Mouse (Mus musculus): ENCODE results near the gene Stk35. TPM values are rescaled to one million over a fixed set of nuclear protein-coding genes. Genes with fewer than 3 reads are reported as not detected.

Gene Stk35
- total and polyA plus RNA-seq, 3 experiments: 10.9 to 18.4 (median 11.2) TPM

GRCm38 (mm10) chr2:129823310-129823709 is 23.0 kb downstream of the Stk35 start:
- Histone ChIP-seq H3K4me1 (ENCODE audit: control insufficient read depth, insufficient read depth, low read length) (peaks cover 31% of the 10 kb centered on the region), H3K79me2 (replicated peaks; ENCODE audit: control insufficient read depth, insufficient read depth, low read length) (peaks cover 4% of the 10 kb centered on the region; the same call in 1 of the 2 replicates), H3K27ac (no peak overlapping the region), H3K36me3 (ENCODE audit: control insufficient read depth, insufficient read depth, low read length) (peaks cover 31% of the 10 kb centered on the region), H3K9ac (ENCODE audit: low read depth, low read length) (no peak overlapping the region), H3K4me3 (no peak overlapping the region), H3K27me3 (ENCODE audit: control insufficient read depth, insufficient read depth, low read length) (no peaks in the 10 kb centered on the region)
- intact Hi-C loops (cut with DNase I): no loop called here
- WGBS: 95% methylated on average over 2 of the region's 2 CpGs
- no peak for TF ChIP-seq EP300 (IDR thresholded peaks at IDR 0.05; ENCODE audit: insufficient read depth, low read depth, low read length)
- TF ChIP-seq CTCF (IDR thresholded peaks at IDR 0.05): no peak
- TF ChIP-seq POLR2A (IDR thresholded peaks at IDR 0.05; ENCODE audit: insufficient read depth, low read depth, low read length): no peak
- no peak for DNase-seq

GRCm38 (mm10) chr2:129824254-129824653 is 23.9 kb downstream of the Stk35 start:
- H3K4me3 ChIP-seq: no peak overlapping the region
- TF ChIP-seq EP300 (IDR thresholded peaks at IDR 0.05; ENCODE audit: insufficient read depth, low read depth, low read length) (no peak), CTCF (IDR thresholded peaks at IDR 0.05) (no peak), POLR2A (IDR thresholded peaks at IDR 0.05; ENCODE audit: insufficient read depth, low read depth, low read length) (no peak)
- peaks cover 21% of the 10 kb centered on the region for H3K36me3 ChIP-seq (ENCODE audit: control insufficient read depth, insufficient read depth, low read length)
- H3K9ac ChIP-seq (ENCODE audit: low read depth, low read length): no peak overlapping the region
- intact Hi-C loops (cut with DNase I): no loop called here
- H3K27ac ChIP-seq: no peak overlapping the region
- 84% methylated on average over 6 of the region's 6 CpGs for WGBS
- no peaks in the 10 kb centered on the region for H3K27me3 ChIP-seq (ENCODE audit: control insufficient read depth, insufficient read depth, low read length)
- H3K4me1 ChIP-seq (ENCODE audit: control insufficient read depth, insufficient read depth, low read length): peaks cover 21% of the 10 kb centered on the region
- no peak for DNase-seq
- H3K79me2 ChIP-seq (replicated peaks; ENCODE audit: control insufficient read depth, insufficient read depth, low read length): peaks cover 4% of the 10 kb centered on the region; the same call in 1 of the 2 replicates

- Histone ChIP-seq H3K27me3 (ENCODE audit: control insufficient read depth, insufficient read depth, low read length) (no peaks in the 10 kb centered on the region), H3K36me3 (ENCODE audit: control insufficient read depth, insufficient read depth, low read length) (peaks cover 5% of the 10 kb centered on the region), H3K79me2 (replicated peaks; ENCODE audit: control insufficient read depth, insufficient read depth, low read length) (peaks cover 2% of the 10 kb centered on the region; the same call in 1 of the 2 replicates), H3K27ac (no peak overlapping the region), H3K9ac (ENCODE audit: low read depth, low read length) (no peak overlapping the region), H3K4me1 (ENCODE audit: control insufficient read depth, insufficient read depth, low read length) (peaks cover 12% of the 10 kb centered on the region), H3K4me3 (no peak overlapping the region)
- WGBS: 69% methylated on average over 3 of the region's 3 CpGs
- intact Hi-C loops (cut with DNase I): no loop called here
- TF ChIP-seq POLR2A (IDR thresholded peaks at IDR 0.05; ENCODE audit: insufficient read depth, low read depth, low read length): no peak
- TF ChIP-seq EP300 (IDR thresholded peaks at IDR 0.05; ENCODE audit: insufficient read depth, low read depth, low read length): no peak
- no peak for TF ChIP-seq CTCF (IDR thresholded peaks at IDR 0.05)
- no peak for DNase-seq
Observed at GRCm38 (mm10) chr2:129826141-129826540, 25.8 kb downstream of the Stk35 start.

GRCm38 (mm10) chr2:129832993-129833392 is 32.7 kb downstream of the Stk35 start:
- intact Hi-C loops (cut with DNase I): no loop called here
- H3K27ac ChIP-seq: no peak overlapping the region
- WGBS: 86% methylated on average over 4 of the region's 4 CpGs
- no peak overlapping the region for H3K4me3 ChIP-seq
- TF ChIP-seq POLR2A (IDR thresholded peaks at IDR 0.05; ENCODE audit: insufficient read depth, low read depth, low read length) (no peak), EP300 (IDR thresholded peaks at IDR 0.05; ENCODE audit: insufficient read depth, low read depth, low read length) (no peak), CTCF (IDR thresholded peaks at IDR 0.05) (no peak)
- DNase-seq: no peak
- no peak overlapping the region for H3K9ac ChIP-seq (ENCODE audit: low read depth, low read length)
- no peaks in the 10 kb centered on the region for H3K79me2 ChIP-seq (replicated peaks; ENCODE audit: control insufficient read depth, insufficient read depth, low read length)
- no peaks in the 10 kb centered on the region for H3K27me3 ChIP-seq (ENCODE audit: control insufficient read depth, insufficient read depth, low read length)
- H3K4me1 ChIP-seq (ENCODE audit: control insufficient read depth, insufficient read depth, low read length): no peaks in the 10 kb centered on the region
- no peaks in the 10 kb centered on the region for H3K36me3 ChIP-seq (ENCODE audit: control insufficient read depth, insufficient read depth, low read length)

GRCm38 (mm10) chr2:129834221-129834620 is 33.9 kb downstream of the Stk35 start:
- TF ChIP-seq POLR2A (IDR thresholded peaks at IDR 0.05; ENCODE audit: insufficient read depth, low read depth, low read length) (no peak), EP300 (IDR thresholded peaks at IDR 0.05; ENCODE audit: insufficient read depth, low read depth, low read length) (no peak), CTCF (IDR thresholded peaks at IDR 0.05) (no peak)
- H3K4me3 ChIP-seq: no peak overlapping the region
- no peaks in the 10 kb centered on the region for H3K27me3 ChIP-seq (ENCODE audit: control insufficient read depth, insufficient read depth, low read length)
- H3K27ac ChIP-seq: no peak overlapping the region
- no peaks in the 10 kb centered on the region for H3K36me3 ChIP-seq (ENCODE audit: control insufficient read depth, insufficient read depth, low read length)
- H3K79me2 ChIP-seq (replicated peaks; ENCODE audit: control insufficient read depth, insufficient read depth, low read length): no peaks in the 10 kb centered on the region
- DNase-seq: no peak
- intact Hi-C loops (cut with DNase I): no loop called here
- no peaks in the 10 kb centered on the region for H3K4me1 ChIP-seq (ENCODE audit: control insufficient read depth, insufficient read depth, low read length)
- no peak overlapping the region for H3K9ac ChIP-seq (ENCODE audit: low read depth, low read length)
- WGBS: 47% methylated on average over 1 of the region's 1 CpGs

- no peak for DNase-seq
- no peak overlapping the region for H3K9ac ChIP-seq (ENCODE audit: low read depth, low read length)
- intact Hi-C loops (cut with DNase I): loop anchor here (5.0 kb wide), 1 partner anchor 43 kb away; no protein-coding TSS in a partner anchor
- TF ChIP-seq POLR2A (IDR thresholded peaks at IDR 0.05; ENCODE audit: insufficient read depth, low read depth, low read length): no peak
- no peak for TF ChIP-seq EP300 (IDR thresholded peaks at IDR 0.05; ENCODE audit: insufficient read depth, low read depth, low read length)
- TF ChIP-seq CTCF (IDR thresholded peaks at IDR 0.05): no peak
- no peak overlapping the region for H3K27ac ChIP-seq
- no peaks in the 10 kb centered on the region for H3K27me3 ChIP-seq (ENCODE audit: control insufficient read depth, insufficient read depth, low read length)
- no peaks in the 10 kb centered on the region for H3K4me1 ChIP-seq (ENCODE audit: control insufficient read depth, insufficient read depth, low read length)
- no peaks in the 10 kb centered on the region for H3K79me2 ChIP-seq (replicated peaks; ENCODE audit: control insufficient read depth, insufficient read depth, low read length)
- H3K36me3 ChIP-seq (ENCODE audit: control insufficient read depth, insufficient read depth, low read length): no peaks in the 10 kb centered on the region
- H3K4me3 ChIP-seq: no peak overlapping the region
- WGBS: 76% methylated on average over 6 of the region's 6 CpGs
Observed at GRCm38 (mm10) chr2:129834881-129835280, 34.6 kb downstream of the Stk35 start.
